Comparison of ENCODE assay signal across 10 mouse cellular contexts in the genomic region with DNA sequence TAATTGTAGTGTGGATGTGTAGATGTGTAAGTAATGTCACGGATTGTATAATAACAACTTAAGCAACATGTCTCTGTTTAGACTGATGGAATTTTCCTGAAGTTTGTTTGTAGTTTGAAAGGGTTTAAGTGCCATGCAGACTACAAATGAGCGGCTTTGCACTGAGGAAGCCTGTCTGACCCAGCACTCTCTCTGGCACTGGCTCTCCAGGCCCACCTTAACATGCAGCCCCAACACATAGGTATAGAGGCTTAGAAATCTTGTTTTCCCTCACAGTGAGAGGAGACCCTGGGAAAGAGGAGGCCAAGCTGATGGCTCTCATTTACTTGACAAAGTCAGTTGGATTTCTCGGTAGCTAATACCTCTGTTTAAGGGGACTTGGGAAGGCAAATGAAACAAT. TPM values are rescaled to one million over a fixed set of nuclear protein-coding genes. Genes with fewer than 3 reads are reported as not detected.
DNase-seq lines count a peak whose midpoint lies in the region; ATAC-seq and TF ChIP-seq lines count a peak whose summit lies in the region.
"Had no signal": no experiment of that assay in that cellular context is flagged by ENCODE, and none has a peak within 500 bp of the region (broad histone marks: within the 10 kb centered on the region; RNA-seq: fewer than 3 reads in every experiment).

No protein-coding gene starts in this region.

- peak overlapping the region; percentile 76 for H3K4me2 ChIP-seq in lung, postnatal 0 days (replicated peaks; ENCODE audit: low read depth, low read length)
- H3K4me2 ChIP-seq in limb, embryonic 12.5 days, result peak overlapping the region; percentile 64
- peak overlapping the region; percentile 66 for H3K4me2 ChIP-seq in stomach, embryonic 16.5 days (ENCODE audit: low read depth, low read length)

- H3K9ac ChIP-seq in lung, postnatal 0 days (replicated peaks; ENCODE audit: low read depth), result peak overlapping the region; percentile 52; the same call in 1 of the 2 replicates
- H3K9ac ChIP-seq in limb, embryonic 12.5 days (replicated peaks), result peak overlapping the region; percentile 63; the same call in 1 of the 2 replicates
- peak overlapping the region; percentile 72; the same call in 1 of the 2 replicates for H3K9ac ChIP-seq in stomach, embryonic 16.5 days (ENCODE audit: low read length)

- intact Hi-C loops in heart, postnatal 36 days (cut with DNase I), result loop anchor here (1.0 to 10.0 kb wide), 4 partner anchors 17 to 1166 kb away; partner anchors contain the start of gene Usp1

- peaks cover 38% of the 10 kb centered on the region for H3K27me3 ChIP-seq in heart, embryonic 10.5 days (ENCODE audit: insufficient read depth, poor library complexity, severe bottlenecking)
- no peaks in the 10 kb centered on the region for H3K27me3 ChIP-seq in lung, postnatal 0 days (replicated peaks; ENCODE audit: insufficient read depth, low read length)
- peaks cover 4% of the 10 kb centered on the region; the same call in 1 of the 2 replicates for H3K27me3 ChIP-seq in limb, embryonic 12.5 days
- no peaks in the 10 kb centered on the region for H3K27me3 ChIP-seq in stomach, embryonic 16.5 days (ENCODE audit: control insufficient read depth, insufficient read depth, low read length)

- no peak for DNase-seq in heart, embryonic 10.5 days (ENCODE audit: low spot score)
- no peak for DNase-seq in heart, postnatal 36 days
- DNase-seq in lung, postnatal 0 days (ENCODE audit: low spot score), result no peak
- no peak for DNase-seq in lung, postnatal 25 days (ENCODE audit: low spot score)
- no peak for DNase-seq in cerebellum, adult 9-10 months
- DNase-seq in Muller cell, postnatal 12 days (ENCODE audit: inconsistent ontology term), result no peak
- DNase-seq: thymus, postnatal 36 days had no signal

- no peak for TF ChIP-seq CTCF in lung, postnatal 0 days (IDR thresholded peaks at IDR 0.05)

- H3K27ac ChIP-seq in heart, embryonic 10.5 days, result 0 out of 2 replicates have a peak overlapping the region, but pooled peaks have one; percentile 90
- H3K27ac ChIP-seq in lung, postnatal 0 days (ENCODE audit: low read length), result no peak overlapping the region
- no peak overlapping the region for H3K27ac ChIP-seq in limb, embryonic 12.5 days
- no peak overlapping the region for H3K27ac ChIP-seq in stomach, embryonic 16.5 days (ENCODE audit: low read length)

- H3K9me3 ChIP-seq in heart, embryonic 10.5 days, result no peaks in the 10 kb centered on the region
- no peaks in the 10 kb centered on the region for H3K9me3 ChIP-seq in lung, postnatal 0 days (ENCODE audit: low read length)
- no peaks in the 10 kb centered on the region for H3K9me3 ChIP-seq in limb, embryonic 12.5 days
- H3K9me3 ChIP-seq in stomach, embryonic 16.5 days (replicated peaks; ENCODE audit: control insufficient read depth, low read length), result no peaks in the 10 kb centered on the region

- 37% methylated on average over 3 of the region's 3 CpGs for WGBS in heart, embryonic 10.5 days
- WGBS in lung, postnatal 0 days, result 53% methylated on average over 3 of the region's 3 CpGs
- 34% methylated on average over 3 of the region's 3 CpGs for WGBS in limb, embryonic 12.5 days
- WGBS in stomach, embryonic 16.5 days, result 56% methylated on average over 3 of the region's 3 CpGs

- ATAC-seq in lung, postnatal 0 days, result no peak
- no peak for ATAC-seq in limb, embryonic 12.5 days (ENCODE audit: insufficient number of reproducible peaks, insufficient read depth, low FRiP score, low TSS enrichment, low read depth)
- ATAC-seq in stomach, embryonic 16.5 days (ENCODE audit: insufficient read depth, low FRiP score), result no peak

- peaks cover 12% of the 10 kb centered on the region for H3K4me1 ChIP-seq in heart, embryonic 10.5 days
- H3K4me1 ChIP-seq in lung, postnatal 0 days (ENCODE audit: insufficient read depth, low read depth, low read length), result peaks cover 6% of the 10 kb centered on the region; the same call in 1 of the 2 replicates
- peaks cover 43% of the 10 kb centered on the region for H3K4me1 ChIP-seq in limb, embryonic 12.5 days (replicated peaks)
- peaks cover 6% of the 10 kb centered on the region; the same call in 1 of the 2 replicates for H3K4me1 ChIP-seq in stomach, embryonic 16.5 days (ENCODE audit: control insufficient read depth, insufficient read depth, low read length)

- TF ChIP-seq EP300 in lung, postnatal 0 days (IDR thresholded peaks at IDR 0.05), result no peak

- no peaks in the 10 kb centered on the region for H3K36me3 ChIP-seq in heart, embryonic 10.5 days
- H3K36me3 ChIP-seq in lung, postnatal 0 days (ENCODE audit: insufficient read depth, low read length), result no peaks in the 10 kb centered on the region
- no peaks in the 10 kb centered on the region for H3K36me3 ChIP-seq in limb, embryonic 12.5 days
- no peaks in the 10 kb centered on the region for H3K36me3 ChIP-seq in stomach, embryonic 16.5 days (ENCODE audit: control insufficient read depth, insufficient read depth, low read length)

- H3K4me3 ChIP-seq in heart, embryonic 10.5 days, result peak overlapping the region; percentile 66
- H3K4me3 ChIP-seq in lung, postnatal 0 days (ENCODE audit: low read depth, low read length), result 0 out of 2 replicates have a peak overlapping the region, but pooled peaks have one; percentile 65
- peak overlapping the region; percentile 48 for H3K4me3 ChIP-seq in limb, embryonic 12.5 days (replicated peaks)
- H3K4me3 ChIP-seq in stomach, embryonic 16.5 days (replicated peaks; ENCODE audit: low read length), result peak overlapping the region; percentile 57

RNA-seq across cellular contexts. Expression of gene Nfia, which starts 13.9 kb away (rescaled TPM):
- 14.4 and 19.6 TPM in 2 replicates for polyA plus RNA-seq in heart, embryonic 10.5 days (2016; fragmentation: Nextera tagmentation; extraction: Ambion mirVana)
- total RNA-seq in heart, postnatal 36 days (2021), result 100 to 1,000 TPM; 128 to 149 TPM
- polyA plus RNA-seq in lung, postnatal 0 days (2015; fragmentation: Nextera tagmentation; extraction: Ambion mirVana), result 40.5 and 45.4 TPM in 2 replicates
- 53.9 and 56.7 TPM in 2 replicates for polyA plus RNA-seq in limb, embryonic 12.5 days (2016; fragmentation: Nextera tagmentation; extraction: Ambion mirVana)
- 42.9 and 45.1 TPM in 2 replicates for polyA plus RNA-seq in stomach, embryonic 16.5 days (2015; fragmentation: Nextera tagmentation; extraction: Ambion mirVana)

RNA-seq across cellular contexts. Expression of gene E130114P18Rik, which starts 19.2 kb away (rescaled TPM):
- 0.33 and 1.1 TPM in 2 replicates for polyA plus RNA-seq in heart, embryonic 10.5 days (2016; fragmentation: Nextera tagmentation; extraction: Ambion mirVana)
- under 1 TPM in 1 of 2 experiments, not detected in 1; 0.28 TPM for total RNA-seq in heart, postnatal 36 days (2021)
- polyA plus RNA-seq in lung, postnatal 0 days (2015; fragmentation: Nextera tagmentation; extraction: Ambion mirVana), result 0.36 and 0.76 TPM in 2 replicates
- polyA plus RNA-seq in limb, embryonic 12.5 days (2016; fragmentation: Nextera tagmentation; extraction: Ambion mirVana), result 5.4 and 6.4 TPM in 2 replicates
- polyA plus RNA-seq in stomach, embryonic 16.5 days (2015; fragmentation: Nextera tagmentation; extraction: Ambion mirVana), result 2.5 and 2.6 TPM in 2 replicates
- total RNA-seq: neutrophil, adult 5-6 weeks had no signal
